Mouse (Mus musculus) embryonic fibroblast, embryonic 13.5 days (primary cell): ENCODE data around the gene Gimap8. TPM values are rescaled to one million over a fixed set of nuclear protein-coding genes. Genes with fewer than 3 reads are reported as not detected.

Experiments
- H3K27ac ChIP-seq: 2 replicates; pipeline ENCODE4 v1.5.1; 2012; ENCODE audit warnings: low read length, control low read depth, inconsistent platforms; ENCODE audit not compliant: insufficient read depth
- H3K4me1 ChIP-seq: 2 replicates; pipeline ENCODE4 v1.6.1; 2011; ENCODE audit warnings: low read length; ENCODE audit not compliant: control insufficient read depth, insufficient read depth
- H3K4me3 ChIP-seq: 2 replicates; pipeline ENCODE4 v1.5.1; 2011; ENCODE audit warnings: mild to moderate bottlenecking, control low read depth, low read length; ENCODE audit not compliant: insufficient read depth
- CTCF ChIP-seq: IDR thresholded peaks from 2 replicates; pipeline ENCODE4 v1.5.1; 2011; ENCODE audit warnings: mild to moderate bottlenecking, control low read depth, low read length, moderate library complexity, borderline replicate concordance; ENCODE audit not compliant: insufficient read depth
- POLR2A ChIP-seq: IDR thresholded peaks from 2 replicates; pipeline ENCODE4 v1.6.1; 2011; ENCODE audit warnings: low read depth, mild to moderate bottlenecking, control low read depth, low read length, moderate library complexity
- polyA plus RNA-seq: library from polyadenylated mRNA; stranded (reverse); fragments of >200 nt; gene quantifications from 2 replicates; pipeline ENCODE4 v1.2.4, GENCODE M21; 2011; ENCODE audit warnings: low read depth; ENCODE audit not compliant: missing spikeins, insufficient read length

The Gimap8 gene
- polyA plus RNA-seq, 1 experiment, result not detected

GRCm38 (mm10) chr6:48664750-48665149, 17.7 kb downstream of the Gimap8 start:
- TF ChIP-seq POLR2A (no peak), CTCF (no peak)
- no peak overlapping the region for H3K27ac ChIP-seq
- no peak overlapping the region for H3K4me3 ChIP-seq
- H3K4me1 ChIP-seq, result no peaks in the 10 kb centered on the region

GRCm38 (mm10) chr6:48665471-48665870, 18.4 kb downstream of the Gimap8 start:
- TF ChIP-seq CTCF, result no peak
- TF ChIP-seq POLR2A, result no peak

GRCm38 (mm10) chr6:48666159-48666586, 19.1 kb downstream of the Gimap8 start:
- no peak overlapping the region for H3K27ac ChIP-seq
- no peaks in the 10 kb centered on the region for H3K4me1 ChIP-seq
- TF ChIP-seq POLR2A (no peak), CTCF (no peak)
- no peak overlapping the region for H3K4me3 ChIP-seq

More at GRCm38 (mm10) chr6:48665471-48665870, 18.4 kb downstream of the Gimap8 start:
- Histone ChIP-seq H3K27ac (no peak overlapping the region), H3K4me3 (no peak overlapping the region), H3K4me1 (no peaks in the 10 kb centered on the region)

- no peak for TF ChIP-seq CTCF
- no peak for TF ChIP-seq POLR2A
- no peak overlapping the region for H3K27ac ChIP-seq
- no peaks in the 10 kb centered on the region for H3K4me1 ChIP-seq
- H3K4me3 ChIP-seq, result no peak overlapping the region
Observed at GRCm38 (mm10) chr6:48668022-48668421, 21.0 kb downstream of the Gimap8 start.

- no peak overlapping the region for H3K4me3 ChIP-seq
- H3K4me1 ChIP-seq, result no peaks in the 10 kb centered on the region
- H3K27ac ChIP-seq, result no peak overlapping the region
- TF ChIP-seq CTCF, result no peak
- no peak for TF ChIP-seq POLR2A
Observed at GRCm38 (mm10) chr6:48669446-48669969, 22.5 kb downstream of the Gimap8 start.

- Histone ChIP-seq H3K27ac (no peak overlapping the region), H3K4me1 (no peaks in the 10 kb centered on the region), H3K4me3 (no peak overlapping the region)
- TF ChIP-seq POLR2A (no peak), CTCF (no peak)
Observed at GRCm38 (mm10) chr6:48674291-48675058, 27.4 kb downstream of the Gimap8 start.

- no peak for TF ChIP-seq CTCF
- no peak for TF ChIP-seq POLR2A
- Histone ChIP-seq H3K27ac (no peak overlapping the region), H3K4me1 (no peaks in the 10 kb centered on the region), H3K4me3 (no peak overlapping the region)
Observed at GRCm38 (mm10) chr6:48675400-48675930, 28.4 kb downstream of the Gimap8 start.

- H3K4me1 ChIP-seq, result no peaks in the 10 kb centered on the region
- no peak for TF ChIP-seq POLR2A
- TF ChIP-seq CTCF, result no peak
- H3K4me3 ChIP-seq, result peak within 1 kb of the TSS; percentile 33
- no peak within 1 kb of the TSS for H3K27ac ChIP-seq
Observed at GRCm38 (mm10) chr6:48675931-48676859, 29.2 kb downstream of the Gimap8 start, which contains the start of gene Gimap9. TSS of gene Gimap9 (plus strand) at chr6:48676129.

- H3K4me1 ChIP-seq, result no peaks in the 10 kb centered on the region
- TF ChIP-seq CTCF (no peak), POLR2A (no peak)
- no peak overlapping the region for H3K27ac ChIP-seq
- no peak overlapping the region for H3K4me3 ChIP-seq
Observed at GRCm38 (mm10) chr6:48676860-48677415, 29.9 kb downstream of the Gimap8 start.
